Mouse (Mus musculus): ENCODE data around the gene Slc44a5.

- TF ChIP-seq POLR2A (IDR thresholded peaks at IDR 0.05; ENCODE audit: insufficient read depth, low read length) (no peak), EP300 (IDR thresholded peaks at IDR 0.05; ENCODE audit: insufficient read depth, low read depth, low read length) (no peak), CTCF (IDR thresholded peaks at IDR 0.05; ENCODE audit: low read depth, low read length) (no peak)
These were observed 919 bp downstream of the Slc44a5 start for GRCm38 (mm10) chr3:153973949-153974760.

Data from ES-Bruce4 (cell line).